Mouse (Mus musculus): ENCODE results near the gene Pakap.

Gene Pakap

DNA sequence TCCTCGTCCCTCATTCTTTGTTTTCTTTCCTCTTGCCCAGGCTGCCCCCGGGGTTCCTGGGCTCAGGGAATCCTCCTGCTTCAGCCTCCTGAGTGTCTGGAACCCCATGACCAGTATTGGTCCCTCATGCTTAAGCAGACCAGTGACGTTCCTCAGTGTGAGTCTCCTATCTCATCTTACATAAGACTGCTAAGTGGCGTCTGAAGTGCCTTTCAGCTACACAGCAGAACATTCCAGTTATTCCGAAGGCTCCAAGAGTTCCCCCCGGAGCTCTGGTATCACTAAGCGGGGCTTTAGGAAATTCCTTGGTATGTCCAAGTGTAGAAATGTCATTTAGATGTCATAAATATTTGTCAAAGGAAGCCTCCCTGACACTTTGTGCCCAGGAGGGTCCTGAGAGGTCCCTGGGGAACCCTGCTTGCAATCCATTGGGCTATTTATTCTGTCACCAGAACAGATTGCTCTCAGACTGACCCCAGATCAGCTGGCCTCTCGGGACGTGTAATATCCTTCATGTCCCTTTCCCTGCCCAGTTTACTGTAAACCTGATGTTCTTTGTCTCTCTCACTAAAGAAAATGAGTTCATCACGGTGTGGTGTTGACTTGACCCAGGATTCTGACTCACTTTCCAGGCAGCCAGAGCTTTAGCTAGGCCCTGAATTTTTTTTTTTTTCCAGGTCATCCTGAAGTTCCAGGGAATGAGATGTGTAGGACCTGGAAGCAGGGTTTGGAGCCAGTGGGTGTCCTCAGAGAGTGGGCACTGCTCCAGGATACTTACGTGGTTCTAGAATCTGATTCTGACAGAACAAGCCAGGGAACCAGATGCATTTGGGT lies 274.7 kb downstream of the Pakap start:
- no peak for DNase-seq (ENCODE audit: low spot score)

- DNase-seq (ENCODE audit: low spot score) = peak; percentile 92
Observed at GRCm38 (mm10) chr4:57845031-57845431, 277.1 kb downstream of the Pakap start.

GRCm38 (mm10) chr4:57845541-57846210 lies 277.7 kb downstream of the Pakap start:
- DNase-seq (ENCODE audit: low spot score) = peak; percentile 55

DNA sequence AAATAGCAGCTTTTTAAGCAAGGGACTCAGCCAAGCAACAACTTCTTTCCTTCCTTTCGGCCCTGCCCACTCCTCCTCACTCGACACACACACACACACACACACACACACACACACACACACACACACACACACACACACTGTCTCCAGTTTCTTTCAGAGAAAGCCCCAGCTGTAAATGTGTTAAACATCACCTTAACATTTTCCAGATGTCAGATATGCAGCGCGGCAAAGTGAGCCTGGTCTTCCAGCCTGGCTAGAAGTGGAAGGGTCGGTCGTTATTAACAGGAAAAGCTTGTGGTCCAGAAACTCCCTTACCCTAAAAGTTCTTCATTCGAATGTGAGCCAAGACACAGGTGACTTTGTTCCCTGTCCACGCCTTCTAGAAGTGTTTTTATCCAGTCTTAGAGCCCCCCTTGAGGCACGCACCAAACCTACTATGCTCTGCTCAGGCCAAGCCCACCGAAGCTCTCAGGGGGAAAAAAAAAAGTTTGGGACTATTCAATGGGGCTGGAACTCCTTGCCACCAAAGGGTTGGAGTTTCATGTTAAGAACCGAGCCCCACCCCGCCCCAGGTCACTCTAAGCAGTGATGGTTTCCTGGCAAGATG lies 278.5 kb downstream of the Pakap start:
- DNase-seq (ENCODE audit: low spot score) = peak; percentile 72

DNA sequence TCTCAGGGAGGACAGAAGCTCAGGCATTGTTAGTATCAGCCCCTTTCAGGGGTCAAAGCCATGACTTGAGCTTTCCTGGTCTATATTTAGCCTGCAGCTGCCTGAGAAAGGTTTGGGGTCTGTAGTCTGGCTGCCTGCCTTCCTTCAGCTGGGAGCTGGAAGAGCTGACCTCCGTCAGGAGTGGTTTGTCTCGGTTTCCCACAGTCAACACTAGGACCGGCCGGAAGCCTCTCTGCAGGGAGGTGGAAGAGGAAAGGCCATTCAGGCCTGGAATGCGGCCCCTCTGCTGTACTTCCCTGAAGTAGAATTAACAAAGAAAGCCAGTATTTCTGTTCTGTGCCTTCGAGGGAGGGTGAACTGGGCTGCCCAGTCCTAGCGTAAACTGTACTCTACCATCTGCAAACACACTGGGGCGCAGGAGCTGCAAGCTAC lies 279.0 kb downstream of the Pakap start:
- DNase-seq (ENCODE audit: low spot score) = peak; percentile 80

GRCm38 (mm10) chr4:57847676-57848075 lies 279.7 kb downstream of the Pakap start:
- no peak for DNase-seq (ENCODE audit: low spot score)

GRCm38 (mm10) chr4:57849465-57849864 lies 281.5 kb downstream of the Pakap start:
- DNase-seq (ENCODE audit: low spot score) = no peak

DNA sequence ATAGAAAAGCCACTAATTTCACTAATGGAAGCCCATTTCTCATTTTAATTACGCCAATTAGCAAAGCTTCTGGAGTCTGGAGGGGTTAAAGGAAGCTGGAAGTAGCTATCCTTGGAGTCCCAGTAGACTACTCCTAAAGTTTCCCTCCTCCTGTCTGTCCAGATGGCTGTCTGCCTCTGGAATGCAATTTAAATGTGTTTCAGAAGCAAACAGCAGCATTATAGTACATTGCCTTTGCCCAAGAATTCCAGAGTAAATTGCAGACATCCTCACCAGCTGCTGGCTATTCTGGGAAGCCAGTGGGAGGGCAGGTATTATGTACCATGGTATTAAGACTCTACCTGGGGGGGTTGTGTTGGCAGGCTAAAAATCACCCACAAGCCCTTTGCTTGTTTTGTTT lies 283.8 kb downstream of the Pakap start:
- no peak for DNase-seq (ENCODE audit: low spot score)

DNA sequence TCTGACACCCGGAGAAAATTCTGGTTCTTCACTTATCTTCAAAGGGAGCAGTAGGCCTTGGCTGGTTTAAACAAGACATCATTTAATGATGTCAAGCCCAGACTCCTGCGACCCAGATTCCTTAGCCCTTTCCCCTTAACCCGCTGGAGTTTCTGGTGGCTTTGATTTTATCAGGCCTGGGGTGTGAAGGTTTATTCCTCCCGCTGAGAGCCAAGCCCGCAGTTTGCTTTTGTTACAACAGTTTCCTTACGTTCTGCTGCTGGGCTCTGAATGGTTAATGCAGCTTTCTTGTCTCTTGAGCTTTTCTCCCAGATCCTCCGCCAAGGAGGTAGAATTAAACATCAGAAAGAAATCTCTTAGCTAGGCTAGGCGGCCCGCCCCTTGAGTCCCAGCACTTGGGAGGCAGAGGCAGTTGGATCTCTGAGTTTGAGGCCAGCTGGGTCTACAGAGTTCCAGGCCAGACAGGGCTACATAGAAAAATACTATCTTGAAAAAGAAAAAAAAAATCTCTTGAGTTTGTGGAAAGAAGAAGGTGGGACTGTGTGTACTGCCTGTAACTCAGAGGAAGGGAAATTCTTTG lies 284.6 kb downstream of the Pakap start:
- DNase-seq (ENCODE audit: low spot score) = no peak

- DNase-seq (ENCODE audit: low spot score) = no peak
Observed at GRCm38 (mm10) chr4:57854181-57854580, 286.2 kb downstream of the Pakap start.

GRCm38 (mm10) chr4:57855281-57855941 lies 287.4 kb downstream of the Pakap start:
- DNase-seq (ENCODE audit: low spot score) = no peak

DNA sequence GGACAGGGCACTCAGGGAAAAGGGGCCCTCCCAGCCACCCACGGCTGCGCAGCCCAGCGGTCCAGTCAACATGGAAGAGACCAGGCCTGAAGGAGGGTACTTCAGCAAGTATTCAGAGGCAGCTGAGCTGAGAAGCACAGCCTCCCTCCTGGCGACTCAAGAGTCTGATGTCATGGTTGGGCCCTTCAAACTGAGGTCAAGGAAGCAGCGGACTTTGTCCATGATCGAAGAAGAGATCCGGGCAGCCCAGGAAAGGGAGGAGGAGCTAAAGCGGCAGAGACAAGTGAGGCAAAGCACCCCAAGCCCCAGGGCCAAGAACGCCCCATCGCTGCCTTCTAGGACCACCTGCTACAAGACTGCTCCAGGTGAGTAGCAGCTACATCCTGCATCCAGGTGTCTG lies 288.7 kb downstream of the Pakap start:
- DNase-seq (ENCODE audit: low spot score) = no peak

GRCm38 (mm10) chr4:57860204-57860611 lies 292.2 kb downstream of the Pakap start:
- DNase-seq (ENCODE audit: low spot score) = no peak

- no peak for DNase-seq (ENCODE audit: low spot score)
Observed at GRCm38 (mm10) chr4:57861166-57861565, 293.2 kb downstream of the Pakap start.

DNA sequence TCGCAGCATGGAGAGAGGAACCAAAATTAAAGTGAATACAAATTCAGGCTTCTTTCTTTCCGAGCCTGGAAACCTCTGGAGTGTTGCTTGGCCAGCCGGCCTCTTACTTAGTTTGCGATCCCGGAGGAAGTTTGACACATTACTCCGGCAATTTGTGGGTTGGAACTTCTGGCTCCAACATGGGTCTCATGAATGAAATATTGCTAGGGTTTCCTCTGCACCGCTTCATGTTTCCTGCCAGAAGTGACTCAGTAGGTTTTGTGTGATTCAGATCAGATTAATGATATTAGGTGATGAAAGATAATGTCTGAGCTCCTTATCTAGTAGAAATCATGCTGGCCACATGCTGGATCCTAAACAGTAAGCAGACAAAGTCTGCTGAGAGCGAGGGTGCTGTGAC lies 293.9 kb downstream of the Pakap start:
- DNase-seq (ENCODE audit: low spot score) = no peak

- DNase-seq (ENCODE audit: low spot score) = no peak
Observed at GRCm38 (mm10) chr4:57862269-57862986, 294.4 kb downstream of the Pakap start.

DNA sequence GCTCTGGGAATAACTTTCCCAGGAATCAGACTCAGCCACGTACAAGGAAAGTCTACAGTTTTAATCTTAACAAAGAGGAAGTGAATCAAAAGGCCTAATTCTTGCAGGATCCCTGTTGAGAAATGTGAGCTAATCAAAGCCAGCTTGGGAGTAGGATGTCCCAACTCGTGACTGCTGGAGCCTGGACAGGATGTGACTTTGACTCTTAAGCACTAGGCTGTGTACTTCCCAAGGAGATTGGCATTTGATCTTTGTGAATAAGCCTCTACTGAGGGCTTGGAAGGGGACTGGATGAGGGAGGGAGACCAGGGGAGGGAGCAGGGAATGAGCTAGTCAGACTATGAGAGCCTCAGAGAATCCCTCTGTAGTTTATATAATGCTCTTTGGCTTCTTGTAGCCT lies 298.1 kb downstream of the Pakap start:
- peak; percentile 51 for DNase-seq (ENCODE audit: low spot score)

- no peak for DNase-seq (ENCODE audit: low spot score)
Observed at GRCm38 (mm10) chr4:57866990-57867389, 299.0 kb downstream of the Pakap start.

GRCm38 (mm10) chr4:57867454-57867853 lies 299.5 kb downstream of the Pakap start:
- no peak for DNase-seq (ENCODE audit: low spot score)

- DNase-seq (ENCODE audit: low spot score) = no peak
Observed at GRCm38 (mm10) chr4:57879137-57879536, 311.2 kb downstream of the Pakap start.

- peak; percentile 87 for DNase-seq (ENCODE audit: low spot score)
Observed at GRCm38 (mm10) chr4:57879804-57880357, 311.9 kb downstream of the Pakap start.
